Mouse (Mus musculus): ENCODE data around the gene Zrsr1.

Gene Zrsr1

GRCm38 (mm10) chr11:23013580-23014294, 41.9 kb downstream of the Zrsr1 start:
- DNase-seq, result no peak

- DNase-seq, result no peak
Measured at GRCm38 (mm10) chr11:23014996-23015395, 43.2 kb downstream of the Zrsr1 start.

DNA sequence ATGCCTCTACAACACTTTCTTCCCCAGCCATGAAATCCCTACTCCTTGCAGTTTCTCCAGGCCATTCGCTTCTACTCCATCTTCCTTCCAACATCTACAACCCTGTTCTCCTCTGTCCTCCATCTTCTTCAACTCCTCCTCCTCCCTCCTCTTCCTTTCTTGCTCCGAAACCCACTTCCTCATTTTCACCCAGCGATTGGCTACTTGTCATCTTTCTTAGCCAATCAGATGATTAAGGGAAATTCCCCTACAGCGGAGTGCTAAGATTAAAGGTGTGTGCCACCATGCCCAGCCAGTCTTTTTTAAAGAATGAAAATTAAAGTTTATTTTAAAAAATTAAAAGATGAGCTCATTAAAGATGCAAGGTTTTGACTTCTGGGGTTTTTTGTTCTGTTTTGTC, 46.1 kb downstream of the Zrsr1 start:
- no peak for DNase-seq

DNA sequence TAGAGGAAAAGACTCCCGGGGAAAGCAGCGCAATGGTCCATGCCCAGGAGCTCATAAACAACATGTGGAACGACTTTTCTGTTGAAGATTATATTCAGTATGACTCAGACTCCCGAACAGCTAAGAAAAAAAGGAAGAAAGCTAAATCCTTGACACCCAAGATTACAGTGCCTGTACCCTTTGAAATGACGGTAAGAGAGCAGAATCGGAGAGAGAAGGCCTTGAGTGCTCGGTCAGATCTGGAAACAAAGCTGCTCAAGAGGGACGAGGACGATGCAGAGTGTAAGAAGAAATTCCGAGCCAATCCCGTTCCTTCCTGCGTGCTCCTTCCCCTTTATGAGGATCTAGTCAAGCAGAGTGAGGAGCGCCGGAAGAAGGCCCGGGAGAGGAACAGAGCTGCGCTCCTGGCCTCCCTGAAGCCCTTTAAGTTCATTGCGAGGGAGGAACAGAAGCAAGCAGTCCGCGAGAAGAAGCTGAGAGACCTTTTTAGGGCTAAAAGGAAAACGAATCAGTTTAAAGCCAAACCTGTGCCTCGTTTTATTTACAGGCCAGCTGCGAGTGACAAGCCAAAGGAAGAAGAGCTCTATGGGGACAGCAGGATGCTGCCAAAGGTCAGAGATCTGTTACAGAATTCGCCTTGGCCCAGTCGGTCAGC, 48.4 kb downstream of the Zrsr1 start:
- DNase-seq, result no peak

DNA sequence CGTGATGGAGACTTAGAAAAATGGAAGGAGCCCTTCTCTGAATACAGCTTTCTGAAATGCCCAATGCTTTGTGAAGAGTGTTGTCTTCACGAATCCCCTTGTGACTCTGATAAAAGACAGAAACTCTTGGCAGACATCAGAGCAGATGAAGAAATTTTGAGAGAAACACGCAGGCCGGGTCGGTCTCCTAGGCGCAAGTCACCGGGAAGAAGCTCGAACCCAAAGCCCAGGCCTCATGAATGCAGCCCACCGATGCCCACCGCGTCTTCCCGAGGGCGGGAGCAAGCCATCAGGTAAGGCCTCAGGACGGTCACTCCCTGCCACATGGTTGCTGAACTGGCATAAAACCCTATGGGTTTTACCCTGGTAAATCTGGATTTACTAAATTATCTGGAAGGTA, 49.0 kb downstream of the Zrsr1 start:
- no peak for DNase-seq

DNA sequence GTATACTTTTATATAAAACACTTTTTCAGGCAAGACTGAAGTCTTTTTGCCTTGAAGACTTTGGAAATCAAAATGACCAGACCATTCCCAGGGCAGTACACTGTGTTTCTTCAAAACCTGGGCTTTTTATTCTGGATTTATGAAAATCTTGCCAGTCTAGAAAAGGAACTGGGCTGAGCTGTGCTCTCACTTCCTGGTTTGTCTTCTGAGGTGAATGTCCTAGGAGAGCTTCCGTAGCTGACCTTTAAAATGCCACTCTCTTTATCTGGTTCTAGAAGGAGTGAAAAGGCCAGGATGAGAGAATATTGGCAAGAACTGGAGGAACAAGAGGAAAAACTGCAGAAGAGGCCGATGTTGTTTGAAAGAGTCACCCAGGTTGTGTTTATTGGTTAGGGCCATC, 51.4 kb downstream of the Zrsr1 start:
- DNase-seq, result no peak

DNA sequence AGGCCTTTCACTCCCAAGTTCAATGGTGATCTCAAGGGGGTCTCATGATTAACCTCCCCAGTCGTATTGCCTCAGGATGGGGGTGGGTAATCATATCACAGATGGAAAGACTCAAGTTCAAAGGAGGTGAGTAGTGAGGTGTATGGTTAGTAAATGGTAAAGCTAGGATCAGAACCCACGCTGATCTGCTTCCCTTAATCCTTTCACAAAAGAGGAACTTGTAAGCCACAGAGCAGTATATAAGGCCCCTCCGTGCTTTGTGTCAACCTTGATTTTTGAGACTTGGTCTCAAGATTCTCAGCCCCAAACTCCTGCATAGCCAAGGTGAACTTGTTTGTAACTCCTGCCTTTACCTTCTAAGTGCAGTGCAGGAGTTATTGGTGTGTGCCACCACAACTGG, 52.4 kb downstream of the Zrsr1 start:
- DNase-seq, result no peak
